Comparison of ENCODE assay signal across 9 mouse cellular contexts in genomic region chr12:84546028-84546427, GRCm38 (mm10). TPM values are rescaled to one million over a fixed set of nuclear protein-coding genes. Genes with fewer than 3 reads are reported as not detected.
DNase-seq lines count a peak whose midpoint lies in the region; ATAC-seq and TF ChIP-seq lines count a peak whose summit lies in the region.
"Had no signal": no experiment of that assay in that cellular context is flagged by ENCODE, and none has a peak within 500 bp of the region (broad histone marks: within the 10 kb centered on the region; RNA-seq: fewer than 3 reads in every experiment).

No protein-coding gene starts in this region.

- no peaks in the 10 kb centered on the region for H3K9me3 ChIP-seq in forebrain, embryonic 16.5 days (ENCODE audit: control insufficient read depth, low read length)
- no peaks in the 10 kb centered on the region for H3K9me3 ChIP-seq in hindbrain, embryonic 15.5 days
- H3K9me3 ChIP-seq: megakaryocyte, embryonic 14.5 days had no signal

- peak; percentile 32 to 71 for DNase-seq in heart, adult 18-20 months
- no peak for DNase-seq in heart, adult 11 months
- DNase-seq in cerebellum, adult 2 months: peak; percentile 61 to 69
- DNase-seq in left cerebral cortex, adult 11 months (ENCODE audit: low spot score): peak; percentile 41
- peak; percentile 55 for DNase-seq in right cerebral cortex, postnatal 25 days

- WGBS in cerebellum, adult 2 months: 5% methylated on average over 12 of the region's 12 CpGs
- 2% methylated on average over 12 of the region's 12 CpGs for WGBS in forebrain, embryonic 16.5 days
- 4% methylated on average over 12 of the region's 12 CpGs for WGBS in hindbrain, embryonic 15.5 days

- H3K9ac ChIP-seq in forebrain, embryonic 16.5 days (replicated peaks; ENCODE audit: low read depth, low read length): no peak overlapping the region
- H3K9ac ChIP-seq in hindbrain, embryonic 15.5 days: no peak overlapping the region

- H3K4me2 ChIP-seq in forebrain, embryonic 16.5 days (ENCODE audit: low read length): no peak overlapping the region
- H3K4me2 ChIP-seq in hindbrain, embryonic 15.5 days: no peak overlapping the region

- H3K27ac ChIP-seq in cerebellum, adult 2 months (ENCODE audit: insufficient read depth, low read length): no peak overlapping the region
- no peak overlapping the region for H3K27ac ChIP-seq in forebrain, embryonic 16.5 days (ENCODE audit: low read length)
- H3K27ac ChIP-seq in hindbrain, embryonic 15.5 days (replicated peaks): no peak overlapping the region

- peak; percentile 82 for ATAC-seq in forebrain, embryonic 16.5 days
- peak; percentile 76; the same call in 1 of the 2 replicates for ATAC-seq in hindbrain, embryonic 15.5 days (ENCODE audit: low FRiP score, low read depth)
- ATAC-seq in megakaryocyte-erythroid progenitor cell, adult 5-6 weeks (replicated peaks; ENCODE audit: low FRiP score, low TSS enrichment, poor library complexity, severe bottlenecking): peak; percentile 90

- no peak overlapping the region for H3K4me3 ChIP-seq in cerebellum, adult 2 months (replicated peaks; ENCODE audit: insufficient read depth, low read depth, low read length)
- no peak overlapping the region for H3K4me3 ChIP-seq in forebrain, embryonic 16.5 days (replicated peaks; ENCODE audit: low read length)
- no peak overlapping the region for H3K4me3 ChIP-seq in hindbrain, embryonic 15.5 days
- H3K4me3 ChIP-seq: megakaryocyte, embryonic 14.5 days had no signal

- no peak for TF ChIP-seq POLR2A in cerebellum, adult 2 months (IDR thresholded peaks at IDR 0.05; ENCODE audit: borderline replicate concordance, insufficient read depth, low read length)

- H3K27me3 ChIP-seq in cerebellum, adult 2 months (ENCODE audit: control insufficient read depth, insufficient read depth, low read length): no peaks in the 10 kb centered on the region
- H3K27me3 ChIP-seq in forebrain, embryonic 16.5 days (replicated peaks; ENCODE audit: control insufficient read depth, insufficient read depth, low read length): no peaks in the 10 kb centered on the region
- 0 out of 2 replicates have a peak, but pooled peaks cover 3% of the 10 kb centered on the region for H3K27me3 ChIP-seq in hindbrain, embryonic 15.5 days

- peak; percentile 91 for TF ChIP-seq CTCF in cerebellum, adult 2 months (IDR thresholded peaks at IDR 0.05; ENCODE audit: borderline replicate concordance, insufficient read depth, low read depth, low read length)

- no peaks in the 10 kb centered on the region for H3K36me3 ChIP-seq in forebrain, embryonic 16.5 days (ENCODE audit: control insufficient read depth, insufficient read depth)
- H3K36me3 ChIP-seq in hindbrain, embryonic 15.5 days: no peaks in the 10 kb centered on the region

- no peaks in the 10 kb centered on the region for H3K4me1 ChIP-seq in cerebellum, adult 2 months (ENCODE audit: control insufficient read depth, insufficient read depth, low read length)
- peaks cover 10% of the 10 kb centered on the region for H3K4me1 ChIP-seq in forebrain, embryonic 16.5 days (replicated peaks; ENCODE audit: control insufficient read depth, insufficient read depth, low read length)
- H3K4me1 ChIP-seq in hindbrain, embryonic 15.5 days (replicated peaks): no peaks in the 10 kb centered on the region
- H3K4me1 ChIP-seq: megakaryocyte, embryonic 14.5 days had no signal

RNA-seq across cellular contexts. Expression of gene Vsx2, which starts 23.5 kb away (rescaled TPM):
- not detected for total RNA-seq in heart, adult 18-20 months (2021)
- polyA plus RNA-seq in cerebellum, adult 2 months (2012; rRNA removed): 1.6 and 2.2 TPM in 2 replicates
- 0.06 and 0.10 TPM in 2 replicates for polyA plus RNA-seq in forebrain, embryonic 16.5 days (2015; fragmentation: Nextera tagmentation; extraction: Ambion mirVana)
- polyA plus RNA-seq in hindbrain, embryonic 15.5 days (2015; fragmentation: Nextera tagmentation; extraction: Ambion mirVana): 3.6 TPM in 2 replicates
- total RNA-seq in megakaryocyte-erythroid progenitor cell, adult 5-6 weeks (2014; fragmentation: Nextera tagmentation): not detected in 2 replicates
- total RNA-seq in megakaryocyte-erythroid progenitor cell, adult 5-6 weeks (2017): not detected in 2 replicates
